Mouse (Mus musculus): Measurements from ENCODE around the gene Tmem251. TPM values are rescaled to one million over a fixed set of nuclear protein-coding genes. Genes with fewer than 3 reads are reported as not detected.

Tmem251 gene
- polyA plus RNA-seq, 1 experiment from 2014 or later = 11.3 TPM

GRCm38 (mm10) chr12:102763696-102764095, 20.1 kb downstream of the Tmem251 start:
- Histone ChIP-seq H3K27ac (replicated peaks) (no peak overlapping the region), H3K4me3 (no peak overlapping the region), H3K9ac (no peak overlapping the region), H3K9me3 (no peaks in the 10 kb centered on the region), H3K4me1 (replicated peaks) (peaks cover 16% of the 10 kb centered on the region), H3K4me2 (no peak overlapping the region), H3K27me3 (no peaks in the 10 kb centered on the region), H3K36me3 (peaks cover 46% of the 10 kb centered on the region)
- no peak for ATAC-seq (ENCODE audit: low FRiP score, low read depth)

GRCm38 (mm10) chr12:102769000-102769399, 25.4 kb downstream of the Tmem251 start:
- Histone ChIP-seq H3K36me3 (peaks cover 84% of the 10 kb centered on the region), H3K27ac (replicated peaks) (no peak overlapping the region), H3K9me3 (no peaks in the 10 kb centered on the region), H3K9ac (no peak overlapping the region), H3K4me1 (replicated peaks) (no peaks in the 10 kb centered on the region), H3K27me3 (no peaks in the 10 kb centered on the region), H3K4me3 (no peak overlapping the region), H3K4me2 (no peak overlapping the region)
- ATAC-seq (ENCODE audit: low FRiP score, low read depth) = no peak
- 92% methylated on average over 4 of the region's 4 CpGs for WGBS

GRCm38 (mm10) chr12:102771601-102772000, 28.0 kb downstream of the Tmem251 start:
- peaks cover 89% of the 10 kb centered on the region for H3K36me3 ChIP-seq
- H3K27ac ChIP-seq (replicated peaks) = no peak overlapping the region
- H3K27me3 ChIP-seq = no peaks in the 10 kb centered on the region
- no peak overlapping the region for H3K9ac ChIP-seq
- ATAC-seq (ENCODE audit: low FRiP score, low read depth) = no peak
- WGBS = 97% methylated on average over 8 of the region's 8 CpGs
- H3K4me2 ChIP-seq = no peak overlapping the region
- H3K4me1 ChIP-seq (replicated peaks) = no peaks in the 10 kb centered on the region
- no peaks in the 10 kb centered on the region for H3K9me3 ChIP-seq
- no peak overlapping the region for H3K4me3 ChIP-seq

- H3K27me3 ChIP-seq = no peaks in the 10 kb centered on the region
- no peaks in the 10 kb centered on the region for H3K9me3 ChIP-seq
- no peaks in the 10 kb centered on the region for H3K4me1 ChIP-seq (replicated peaks)
- H3K36me3 ChIP-seq = peaks cover 86% of the 10 kb centered on the region
- WGBS = 97% methylated on average over 5 of the region's 5 CpGs
- no peak overlapping the region for H3K27ac ChIP-seq (replicated peaks)
- ATAC-seq (ENCODE audit: low FRiP score, low read depth) = no peak
- no peak overlapping the region for H3K4me2 ChIP-seq
- no peak overlapping the region for H3K9ac ChIP-seq
- H3K4me3 ChIP-seq = no peak overlapping the region
These were observed 29.1 kb downstream of the Tmem251 start for GRCm38 (mm10) chr12:102772676-102773075.

GRCm38 (mm10) chr12:102776035-102776434, 32.5 kb downstream of the Tmem251 start:
- Histone ChIP-seq H3K36me3 (peaks cover 54% of the 10 kb centered on the region), H3K4me3 (no peak overlapping the region), H3K4me2 (no peak overlapping the region), H3K9me3 (no peaks in the 10 kb centered on the region), H3K27ac (replicated peaks) (no peak overlapping the region), H3K4me1 (replicated peaks) (no peaks in the 10 kb centered on the region), H3K9ac (no peak overlapping the region), H3K27me3 (no peaks in the 10 kb centered on the region)
- no peak for ATAC-seq (ENCODE audit: low FRiP score, low read depth)
- 92% methylated on average over 14 of the region's 14 CpGs for WGBS

- Histone ChIP-seq H3K27me3 (no peaks in the 10 kb centered on the region), H3K9me3 (no peaks in the 10 kb centered on the region), H3K9ac (no peak overlapping the region), H3K27ac (replicated peaks) (no peak overlapping the region), H3K4me1 (replicated peaks) (no peaks in the 10 kb centered on the region), H3K36me3 (peaks cover 45% of the 10 kb centered on the region), H3K4me2 (no peak overlapping the region), H3K4me3 (no peak overlapping the region)
- WGBS = 87% methylated on average over 5 of the region's 5 CpGs
- no peak for ATAC-seq (ENCODE audit: low FRiP score, low read depth)
These were observed 34.6 kb downstream of the Tmem251 start for GRCm38 (mm10) chr12:102778151-102778550.

GRCm38 (mm10) chr12:102779452-102779851, 35.9 kb downstream of the Tmem251 start:
- no peak overlapping the region for H3K27ac ChIP-seq (replicated peaks)
- no peak overlapping the region for H3K9ac ChIP-seq
- no peaks in the 10 kb centered on the region for H3K27me3 ChIP-seq
- ATAC-seq (ENCODE audit: low FRiP score, low read depth) = peak; percentile 19; the same call in 1 of the 2 replicates
- no peak overlapping the region for H3K4me3 ChIP-seq
- WGBS = 52% methylated on average over 3 of the region's 3 CpGs
- H3K4me2 ChIP-seq = no peak overlapping the region
- H3K4me1 ChIP-seq (replicated peaks) = no peaks in the 10 kb centered on the region
- H3K36me3 ChIP-seq = peaks cover 43% of the 10 kb centered on the region
- H3K9me3 ChIP-seq = no peaks in the 10 kb centered on the region

- no peak overlapping the region for H3K4me3 ChIP-seq
- no peaks in the 10 kb centered on the region for H3K9me3 ChIP-seq
- WGBS = 90% methylated on average over 5 of the region's 5 CpGs
- H3K9ac ChIP-seq = no peak overlapping the region
- no peak overlapping the region for H3K4me2 ChIP-seq
- no peak overlapping the region for H3K27ac ChIP-seq (replicated peaks)
- H3K36me3 ChIP-seq = peaks cover 47% of the 10 kb centered on the region
- no peaks in the 10 kb centered on the region for H3K4me1 ChIP-seq (replicated peaks)
- ATAC-seq (ENCODE audit: low FRiP score, low read depth) = no peak
- H3K27me3 ChIP-seq = no peaks in the 10 kb centered on the region
These were observed 39.3 kb downstream of the Tmem251 start for GRCm38 (mm10) chr12:102782841-102783240.

- Histone ChIP-seq H3K36me3 (peaks cover 55% of the 10 kb centered on the region), H3K4me3 (no peak overlapping the region), H3K4me2 (no peak overlapping the region), H3K9ac (no peak overlapping the region), H3K9me3 (no peaks in the 10 kb centered on the region), H3K4me1 (replicated peaks) (no peaks in the 10 kb centered on the region), H3K27ac (replicated peaks) (no peak overlapping the region), H3K27me3 (no peaks in the 10 kb centered on the region)
- ATAC-seq (ENCODE audit: low FRiP score, low read depth) = no peak
- WGBS = 91% methylated on average over 19 of the region's 19 CpGs
These were observed 41.5 kb downstream of the Tmem251 start for GRCm38 (mm10) chr12:102784899-102785592.

GRCm38 (mm10) chr12:102785593-102785985, 42.0 kb downstream of the Tmem251 start:
- Histone ChIP-seq H3K4me2 (no peak overlapping the region), H3K27me3 (no peaks in the 10 kb centered on the region), H3K36me3 (peaks cover 61% of the 10 kb centered on the region), H3K9ac (no peak overlapping the region), H3K27ac (replicated peaks) (no peak overlapping the region), H3K9me3 (no peaks in the 10 kb centered on the region), H3K4me3 (no peak overlapping the region), H3K4me1 (replicated peaks) (no peaks in the 10 kb centered on the region)
- ATAC-seq (ENCODE audit: low FRiP score, low read depth) = no peak
- WGBS = 65% methylated on average over 5 of the region's 5 CpGs

- Histone ChIP-seq H3K27me3 (no peaks in the 10 kb centered on the region), H3K4me3 (no peak overlapping the region), H3K9ac (no peak overlapping the region), H3K4me1 (replicated peaks) (no peaks in the 10 kb centered on the region), H3K4me2 (no peak overlapping the region), H3K36me3 (peaks cover 62% of the 10 kb centered on the region), H3K27ac (replicated peaks) (no peak overlapping the region), H3K9me3 (no peaks in the 10 kb centered on the region)
- ATAC-seq (ENCODE audit: low FRiP score, low read depth) = no peak
- WGBS = 94% methylated on average over 7 of the region's 7 CpGs
These were observed 44.4 kb downstream of the Tmem251 start for GRCm38 (mm10) chr12:102787927-102788326.
